Mouse (Mus musculus) layer of hippocampus, adult 9-10 months (tissue): ENCODE measurements at regions not wholly inside any gene's neighbourhood (a gene's known extent, or its start where the extent isn't known, plus 50 kb on each side); places are given as distances from the start of the nearest gene placed in this dataset.
A peak's percentile ranks its signal among the peaks of the same experiment; 100 is the strongest.

Source experiments
- DNase-seq: peaks from one replicate; pipeline ENCODE4 v3.0.0; 2022; ENCODE audit warnings: low spot score

- DNase-seq, result no peak
Measured at GRCm38 (mm10) chr1:13424524-13424923, 2010.6 kb downstream of the A830018L16Rik start.

- no peak for DNase-seq
Measured at GRCm38 (mm10) chr1:13425601-13426327, 2011.9 kb downstream of the A830018L16Rik start.

GRCm38 (mm10) chr1:13426328-13427067 is 2012.6 kb downstream of the A830018L16Rik start:
- no peak for DNase-seq

- no peak for DNase-seq
Measured at GRCm38 (mm10) chr1:13427068-13427434, 2013.1 kb downstream of the A830018L16Rik start.

GRCm38 (mm10) chr1:13427501-13428207 is 2013.7 kb downstream of the A830018L16Rik start:
- no peak for DNase-seq

- DNase-seq, result no peak
Measured at GRCm38 (mm10) chr1:13437747-13438394, 2024.0 kb downstream of the A830018L16Rik start.

- no peak for DNase-seq
Measured at GRCm38 (mm10) chr1:13442366-13442765, 2028.5 kb downstream of the A830018L16Rik start.

- DNase-seq, result no peak
Measured at GRCm38 (mm10) chr1:13454534-13454933, 2040.6 kb downstream of the A830018L16Rik start.

- DNase-seq, result no peak
Measured at GRCm38 (mm10) chr1:13455572-13455971, 2041.7 kb downstream of the A830018L16Rik start.

- no peak for DNase-seq
Measured at GRCm38 (mm10) chr1:13464311-13464710, 2050.4 kb downstream of the A830018L16Rik start.

- DNase-seq, result no peak
Measured at GRCm38 (mm10) chr1:13467174-13467573, 2053.3 kb downstream of the A830018L16Rik start.

- DNase-seq, result no peak
Measured at GRCm38 (mm10) chr1:13467886-13468630, 2054.2 kb downstream of the A830018L16Rik start.

GRCm38 (mm10) chr1:13494727-13495404 is 2081.0 kb downstream of the A830018L16Rik start:
- no peak for DNase-seq

- no peak for DNase-seq
Measured at GRCm38 (mm10) chr1:13496386-13496785, 2082.5 kb downstream of the A830018L16Rik start.

GRCm38 (mm10) chr1:13500456-13500855 is 2086.6 kb downstream of the A830018L16Rik start:
- DNase-seq, result peak; percentile 22

GRCm38 (mm10) chr1:13501938-13502337 is 2088.0 kb downstream of the A830018L16Rik start:
- DNase-seq, result no peak

GRCm38 (mm10) chr1:13513761-13514160 is 2099.9 kb downstream of the A830018L16Rik start:
- no peak for DNase-seq
